Mouse (Mus musculus) midbrain, embryonic 10.5 days (tissue): ENCODE data around the gene Comp. TPM values are rescaled to one million over a fixed set of nuclear protein-coding genes. Genes with fewer than 3 reads are reported as not detected.

Source experiments
- polyA plus RNA-seq: library from polyadenylated mRNA; unstranded; fragments of >200 nt; fragmentation: Nextera tagmentation; extraction: Ambion mirVana; gene quantifications from 2 replicates; pipeline ENCODE4 v1.2.1, GENCODE M21; 2016

The Comp gene
- polyA plus RNA-seq, 1 experiment from 2014 or later, result 0.37 TPM

Other genes with a start within 250 kb of the Comp start
- gene Nr2c2ap, start 242.2 kb upstream of the Comp start, polyA plus RNA-seq, result 28.4 and 30.7 TPM in 2 replicates
- gene Rfxank, start 234.4 kb upstream of the Comp start, polyA plus RNA-seq, result 16.1 and 18.1 TPM in 2 replicates
- 38.2 and 41.3 TPM in 2 replicates for gene Borcs8, start 234.1 kb upstream of the Comp start, polyA plus RNA-seq
- gene Mef2b, start 233.8 kb upstream of the Comp start, polyA plus RNA-seq, result 0.46 and 0.86 TPM in 2 replicates
- 66.1 and 73.4 TPM in 2 replicates for gene Tmem161a, start 201.2 kb upstream of the Comp start, polyA plus RNA-seq
- 2.2 and 2.7 TPM in 2 replicates for gene Slc25a42, start 161.3 kb upstream of the Comp start, polyA plus RNA-seq
- gene Sugp2, start 139.3 kb upstream of the Comp start, polyA plus RNA-seq, result 57.6 and 62.4 TPM in 2 replicates
- 35.7 and 38.8 TPM in 2 replicates for gene Armc6, start 139.1 kb upstream of the Comp start, polyA plus RNA-seq
- 102 and 111 TPM in 2 replicates for gene Homer3, start 90.7 kb upstream of the Comp start, polyA plus RNA-seq
- 56.4 and 57.4 TPM in 2 replicates for gene Ddx49, start 71.1 kb upstream of the Comp start, polyA plus RNA-seq
- gene Cope, start 71.0 kb upstream of the Comp start, polyA plus RNA-seq, result 308 and 311 TPM in 2 replicates
- 4.6 and 5.3 TPM in 2 replicates for gene Cers1, start 57.8 kb upstream of the Comp start, polyA plus RNA-seq
- 3.8 and 5.7 TPM in 2 replicates for gene Gdf1, start 43.7 kb upstream of the Comp start, polyA plus RNA-seq
- gene Upf1, start 20.3 kb upstream of the Comp start, polyA plus RNA-seq, result 16.8 and 19.1 TPM in 2 replicates
- gene Crtc1, start 66.0 kb downstream of the Comp start, polyA plus RNA-seq, result 12.9 and 16.5 TPM in 2 replicates
- gene Klhl26, start 103.4 kb downstream of the Comp start, polyA plus RNA-seq, result 16.9 and 20.7 TPM in 2 replicates
- gene Tmem59l, start 113.8 kb downstream of the Comp start, polyA plus RNA-seq, result 7.9 and 8.3 TPM in 2 replicates
- gene Crlf1, start 119.6 kb downstream of the Comp start, polyA plus RNA-seq, result 0.42 and 2.3 TPM in 2 replicates
- 138 and 140 TPM in 2 replicates for gene Rex1bd, start 133.2 kb downstream of the Comp start, polyA plus RNA-seq
- gene Uba52, start 137.2 kb downstream of the Comp start, polyA plus RNA-seq, result 836 and 881 TPM in 2 replicates
- 300 and 314 TPM in 2 replicates for gene Fkbp8, start 154.2 kb downstream of the Comp start, polyA plus RNA-seq
- 56.5 and 58.8 TPM in 2 replicates for gene Kxd1, start 154.4 kb downstream of the Comp start, polyA plus RNA-seq
- 18.0 and 22.7 TPM in 2 replicates for gene Ell, start 165.9 kb downstream of the Comp start, polyA plus RNA-seq
- gene Isyna1, start 220.8 kb downstream of the Comp start, polyA plus RNA-seq, result 126 and 137 TPM in 2 replicates
- gene Ssbp4, start 235.3 kb downstream of the Comp start, polyA plus RNA-seq, result 73.3 and 78.8 TPM in 2 replicates
- 1.1 and 1.2 TPM in 2 replicates for gene Lrrc25, start 242.6 kb downstream of the Comp start, polyA plus RNA-seq